Mouse (Mus musculus) embryonic fibroblast, embryonic 13.5 days (primary cell): ENCODE results near the gene Cacna2d4. TPM values are rescaled to one million over a fixed set of nuclear protein-coding genes. Genes with fewer than 3 reads are reported as not detected.

Experiments used
- H3K27ac ChIP-seq: 2 replicates; pipeline ENCODE4 v1.5.1; 2012; ENCODE audit warnings: low read length, control low read depth, inconsistent platforms; ENCODE audit not compliant: insufficient read depth
- H3K4me1 ChIP-seq: 2 replicates; pipeline ENCODE4 v1.6.1; 2011; ENCODE audit warnings: low read length; ENCODE audit not compliant: control insufficient read depth, insufficient read depth
- H3K4me3 ChIP-seq: 2 replicates; pipeline ENCODE4 v1.5.1; 2011; ENCODE audit warnings: mild to moderate bottlenecking, control low read depth, low read length; ENCODE audit not compliant: insufficient read depth
- CTCF ChIP-seq: IDR thresholded peaks from 2 replicates; pipeline ENCODE4 v1.5.1; 2011; ENCODE audit warnings: mild to moderate bottlenecking, control low read depth, low read length, moderate library complexity, borderline replicate concordance; ENCODE audit not compliant: insufficient read depth
- POLR2A ChIP-seq: IDR thresholded peaks from 2 replicates; pipeline ENCODE4 v1.6.1; 2011; ENCODE audit warnings: low read depth, mild to moderate bottlenecking, control low read depth, low read length, moderate library complexity
- polyA plus RNA-seq: library from polyadenylated mRNA; stranded (reverse); fragments of >200 nt; gene quantifications from 2 replicates; pipeline ENCODE4 v1.2.4, GENCODE M21; 2011; ENCODE audit warnings: low read depth; ENCODE audit not compliant: missing spikeins, insufficient read length

The Cacna2d4 gene
- not detected in 2 replicates for polyA plus RNA-seq

- TF ChIP-seq CTCF (no peak), POLR2A (no peak)
- no peaks in the 10 kb centered on the region for H3K4me1 ChIP-seq
- no peak within 1 kb of the TSS for H3K4me3 ChIP-seq
- no peak within 1 kb of the TSS for H3K27ac ChIP-seq
These were observed at the start of gene Cacna2d4 for GRCm38 (mm10) chr6:119236241-119236640. Cacna2d4 (plus strand) TSS chr6:119236526.

- Histone ChIP-seq H3K4me3 (no peak overlapping the region), H3K27ac (no peak overlapping the region), H3K4me1 (no peaks in the 10 kb centered on the region)
- TF ChIP-seq CTCF (peak; percentile 28; the same call in 1 of the 2 replicates), POLR2A (no peak)
These were observed 49.7 kb upstream of the Cacna2d4 start for GRCm38 (mm10) chr6:119186658-119187057.

GRCm38 (mm10) chr6:119187631-119188030 lies 48.7 kb upstream of the Cacna2d4 start:
- no peak overlapping the region for H3K4me3 ChIP-seq
- TF ChIP-seq CTCF: no peak
- no peak for TF ChIP-seq POLR2A
- H3K27ac ChIP-seq: no peak overlapping the region
- no peaks in the 10 kb centered on the region for H3K4me1 ChIP-seq

- no peak for TF ChIP-seq CTCF
- no peak for TF ChIP-seq POLR2A
- H3K4me3 ChIP-seq: no peak overlapping the region
- H3K4me1 ChIP-seq: no peaks in the 10 kb centered on the region
- no peak overlapping the region for H3K27ac ChIP-seq
These were observed 44.8 kb upstream of the Cacna2d4 start for GRCm38 (mm10) chr6:119191478-119191877.

- H3K4me3 ChIP-seq: no peak overlapping the region
- no peak for TF ChIP-seq POLR2A
- H3K27ac ChIP-seq: no peak overlapping the region
- H3K4me1 ChIP-seq: 0 out of 2 replicates have a peak, but pooled peaks cover 1% of the 10 kb centered on the region
These were observed 42.7 kb upstream of the Cacna2d4 start for GRCm38 (mm10) chr6:119193571-119194154.

GRCm38 (mm10) chr6:119194161-119194560 lies 42.2 kb upstream of the Cacna2d4 start:
- Histone ChIP-seq H3K27ac (no peak overlapping the region), H3K4me1 (0 out of 2 replicates have a peak, but pooled peaks cover 3% of the 10 kb centered on the region), H3K4me3 (no peak overlapping the region)
- no peak for TF ChIP-seq POLR2A
- no peak for TF ChIP-seq CTCF

- TF ChIP-seq POLR2A (no peak), CTCF (no peak)
These were observed 41.7 kb upstream of the Cacna2d4 start for GRCm38 (mm10) chr6:119194601-119195000.

GRCm38 (mm10) chr6:119196382-119197305 lies 39.7 kb upstream of the Cacna2d4 start, which contains the start of gene Cacna1c:
Cacna1c (minus strand) TSS chr6:119196418.
- no peak within 1 kb of the TSS for H3K27ac ChIP-seq
- TF ChIP-seq CTCF (no peak), POLR2A (no peak)
- H3K4me3 ChIP-seq: no peak within 1 kb of the TSS
- H3K4me1 ChIP-seq: 0 out of 2 replicates have a peak, but pooled peaks cover 3% of the 10 kb centered on the region

More at GRCm38 (mm10) chr6:119194601-119195000, 41.7 kb upstream of the Cacna2d4 start:
- Histone ChIP-seq H3K27ac (no peak overlapping the region), H3K4me1 (0 out of 2 replicates have a peak, but pooled peaks cover 3% of the 10 kb centered on the region), H3K4me3 (no peak overlapping the region)

GRCm38 (mm10) chr6:119198534-119199273 lies 37.6 kb upstream of the Cacna2d4 start:
- H3K27ac ChIP-seq: no peak overlapping the region
- TF ChIP-seq POLR2A (no peak), CTCF (no peak)
- no peak overlapping the region for H3K4me3 ChIP-seq
- H3K4me1 ChIP-seq: 0 out of 2 replicates have a peak, but pooled peaks cover 3% of the 10 kb centered on the region
